ENCODE assay signal across 10 mouse cellular contexts in the genomic region with DNA sequence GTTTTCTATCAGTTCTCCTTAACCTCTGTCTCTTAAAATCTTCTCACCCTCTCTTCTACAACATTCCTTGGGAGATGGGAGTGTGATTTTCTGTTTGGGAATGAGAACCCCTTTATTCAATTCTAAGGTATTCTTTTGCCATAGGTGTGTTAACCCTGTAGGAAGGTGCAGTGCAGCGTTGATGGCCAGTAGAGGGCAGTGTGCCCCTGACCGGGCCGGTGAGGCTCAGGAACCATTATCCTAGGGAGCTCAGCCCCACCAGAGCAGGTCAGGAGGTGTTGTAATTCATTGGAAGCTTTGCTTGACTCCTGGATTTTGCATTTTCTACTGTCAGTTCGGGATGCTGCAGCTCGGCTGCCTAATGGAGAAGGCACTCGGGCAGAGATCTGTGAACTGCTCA. TPM values are rescaled to one million over a fixed set of nuclear protein-coding genes. Genes with fewer than 3 reads are reported as not detected.
DNase-seq lines count a peak whose midpoint lies in the region; ATAC-seq lines count a peak whose summit lies in the region.
"Had no signal": no experiment of that assay in that cellular context is flagged by ENCODE, and none has a peak within 500 bp of the region (broad histone marks: within the 10 kb centered on the region; RNA-seq: fewer than 3 reads in every experiment).

No protein-coding gene starts in this region.

- no peak overlapping the region for H3K27ac ChIP-seq in hindbrain, embryonic 11.5 days (ENCODE audit: low read depth, low read length)
- H3K27ac ChIP-seq in hindbrain, embryonic 12.5 days: no peak overlapping the region
- H3K27ac ChIP-seq in heart, embryonic 11.5 days (ENCODE audit: low read depth, low read length): no peak overlapping the region
- H3K27ac ChIP-seq: embryonic facial prominence, embryonic 12.5 days; limb, embryonic 15.5 days had no signal

- no peaks in the 10 kb centered on the region for H3K9me3 ChIP-seq in hindbrain, embryonic 11.5 days (ENCODE audit: control insufficient read depth, low read length)
- H3K9me3 ChIP-seq in hindbrain, embryonic 12.5 days (replicated peaks): no peaks in the 10 kb centered on the region
- no peaks in the 10 kb centered on the region for H3K9me3 ChIP-seq in heart, embryonic 11.5 days (replicated peaks; ENCODE audit: control insufficient read depth, low read length)
- H3K9me3 ChIP-seq: embryonic facial prominence, embryonic 12.5 days; limb, embryonic 15.5 days had no signal

- no peaks in the 10 kb centered on the region for H3K27me3 ChIP-seq in hindbrain, embryonic 11.5 days (ENCODE audit: control insufficient read depth, insufficient read depth, low read length)
- no peaks in the 10 kb centered on the region for H3K27me3 ChIP-seq in hindbrain, embryonic 12.5 days
- H3K27me3 ChIP-seq in heart, embryonic 11.5 days (ENCODE audit: control insufficient read depth, insufficient read depth, low read length): no peaks in the 10 kb centered on the region
- H3K27me3 ChIP-seq: embryonic facial prominence, embryonic 12.5 days; limb, embryonic 15.5 days had no signal

- no peak overlapping the region for H3K4me3 ChIP-seq in hindbrain, embryonic 11.5 days (ENCODE audit: low read depth, low read length)
- H3K4me3 ChIP-seq in hindbrain, embryonic 12.5 days: no peak overlapping the region
- no peak overlapping the region for H3K4me3 ChIP-seq in heart, embryonic 11.5 days (ENCODE audit: low read depth, low read length)
- H3K4me3 ChIP-seq: embryonic facial prominence, embryonic 12.5 days; limb, embryonic 15.5 days had no signal

- peak; percentile 48 for DNase-seq in hindbrain, embryonic 11.5 days (ENCODE audit: low spot score)
- peak; percentile 22 for DNase-seq in CD4-positive helper T cell, adult 2 months (ENCODE audit: low read depth, low spot score)
- peak; percentile 11 for DNase-seq in adipocyte (ENCODE audit: low spot score)
- peak; percentile 59 for DNase-seq in kidney, postnatal 10 days
- peak; percentile 30 for DNase-seq in retina, postnatal 1 day

- ATAC-seq in hindbrain, embryonic 11.5 days (ENCODE audit: low FRiP score): no peak
- ATAC-seq in hindbrain, embryonic 12.5 days (ENCODE audit: low FRiP score): no peak
- ATAC-seq in cerebellum, adult (ENCODE audit: insufficient number of reproducible peaks, low FRiP score, low TSS enrichment): no peak
- ATAC-seq in heart, embryonic 11.5 days (replicated peaks; ENCODE audit: insufficient number of reproducible peaks, low FRiP score, low TSS enrichment): no peak

- H3K9ac ChIP-seq in hindbrain, embryonic 11.5 days (ENCODE audit: low read depth, low read length): no peak overlapping the region
- no peak overlapping the region for H3K9ac ChIP-seq in hindbrain, embryonic 12.5 days
- H3K9ac ChIP-seq in heart, embryonic 11.5 days (ENCODE audit: low read depth, low read length): no peak overlapping the region
- H3K9ac ChIP-seq: embryonic facial prominence, embryonic 12.5 days; limb, embryonic 15.5 days had no signal

- 69% methylated on average over 6 of the region's 6 CpGs for WGBS in hindbrain, embryonic 11.5 days
- WGBS in hindbrain, embryonic 12.5 days: 64% methylated on average over 6 of the region's 6 CpGs
- 59% methylated on average over 6 of the region's 6 CpGs for WGBS in heart, embryonic 11.5 days (ENCODE audit: insufficient replicate concordance)

- peaks cover 21% of the 10 kb centered on the region for H3K36me3 ChIP-seq in hindbrain, embryonic 11.5 days (ENCODE audit: control insufficient read depth, insufficient read depth, low read length)
- H3K36me3 ChIP-seq in hindbrain, embryonic 12.5 days: peaks cover 89% of the 10 kb centered on the region
- H3K36me3 ChIP-seq in heart, embryonic 11.5 days (ENCODE audit: control insufficient read depth, insufficient read depth, low read length): peaks cover 58% of the 10 kb centered on the region

- no peak overlapping the region for H3K4me2 ChIP-seq in hindbrain, embryonic 11.5 days (replicated peaks; ENCODE audit: low read depth, low read length)
- H3K4me2 ChIP-seq in hindbrain, embryonic 12.5 days (replicated peaks): no peak overlapping the region
- H3K4me2 ChIP-seq in heart, embryonic 11.5 days: no peak overlapping the region
- H3K4me2 ChIP-seq: embryonic facial prominence, embryonic 12.5 days; limb, embryonic 15.5 days had no signal

- no peaks in the 10 kb centered on the region for H3K4me1 ChIP-seq in hindbrain, embryonic 11.5 days (replicated peaks; ENCODE audit: control insufficient read depth, insufficient read depth, low read length)
- H3K4me1 ChIP-seq in hindbrain, embryonic 12.5 days: no peaks in the 10 kb centered on the region
- H3K4me1 ChIP-seq in heart, embryonic 11.5 days (ENCODE audit: control insufficient read depth, insufficient read depth, low read length): no peaks in the 10 kb centered on the region
- H3K4me1 ChIP-seq: embryonic facial prominence, embryonic 12.5 days; limb, embryonic 15.5 days had no signal

RNA-seq across cellular contexts. Expression of a gene that starts 19.2 kb away (rescaled TPM):
- 22.3 and 29.4 TPM in 2 replicates for polyA plus RNA-seq in hindbrain, embryonic 11.5 days (2014; fragmentation: Nextera tagmentation; extraction: Ambion mirVana)
- 28.2 and 29.1 TPM in 2 replicates for polyA plus RNA-seq in hindbrain, embryonic 12.5 days (2016; fragmentation: Nextera tagmentation; extraction: Ambion mirVana)
- 12.7 and 21.1 TPM in 2 replicates for polyA plus RNA-seq in heart, embryonic 11.5 days (2014; fragmentation: Nextera tagmentation; extraction: Ambion mirVana)

RNA-seq across cellular contexts. Expression of a gene that starts 59.0 kb away (rescaled TPM):
- not detected in 2 replicates for polyA plus RNA-seq in hindbrain, embryonic 11.5 days (2014; fragmentation: Nextera tagmentation; extraction: Ambion mirVana)
- polyA plus RNA-seq in hindbrain, embryonic 12.5 days (2016; fragmentation: Nextera tagmentation; extraction: Ambion mirVana): 0.18 and 0.20 TPM in 2 replicates
- polyA plus RNA-seq in heart, embryonic 11.5 days (2014; fragmentation: Nextera tagmentation; extraction: Ambion mirVana): not detected in 2 replicates
- polyA plus RNA-seq: limb, embryonic 15.5 days had no signal
